Mouse (Mus musculus): ENCODE results near the gene Matn3. TPM values are rescaled to one million over a fixed set of nuclear protein-coding genes. Genes with fewer than 3 reads are reported as not detected.

The Matn3 gene
- polyA plus RNA-seq, 1 experiment, result not detected

GRCm38 (mm10) chr12:8912860-8913685 is 34.7 kb upstream of the Matn3 start:
- TF ChIP-seq POLR2A (IDR thresholded peaks at IDR 0.05; ENCODE audit: borderline replicate concordance, insufficient read depth, low read length), result no peak
- TF ChIP-seq CTCF (IDR thresholded peaks at IDR 0.05; ENCODE audit: borderline replicate concordance, insufficient read depth, low read depth, low read length), result no peak
- Histone ChIP-seq H3K27me3 (ENCODE audit: control insufficient read depth, insufficient read depth, low read length) (no peaks in the 10 kb centered on the region), H3K4me1 (ENCODE audit: control insufficient read depth, insufficient read depth, low read length) (peaks cover 19% of the 10 kb centered on the region), H3K4me3 (replicated peaks; ENCODE audit: insufficient read depth, low read depth, low read length) (no peak overlapping the region), H3K27ac (ENCODE audit: insufficient read depth, low read length) (no peak overlapping the region)
- 32% methylated on average over 16 of the region's 16 CpGs for WGBS
- DNase-seq, result peak in 1 of 2 experiments; percentile 23

- Histone ChIP-seq H3K27ac (ENCODE audit: insufficient read depth, low read length) (no peak overlapping the region), H3K27me3 (ENCODE audit: control insufficient read depth, insufficient read depth, low read length) (no peaks in the 10 kb centered on the region), H3K4me1 (ENCODE audit: control insufficient read depth, insufficient read depth, low read length) (peaks cover 19% of the 10 kb centered on the region), H3K4me3 (replicated peaks; ENCODE audit: insufficient read depth, low read depth, low read length) (no peak overlapping the region)
- DNase-seq, result peak; percentile 40 to 60
- WGBS, result 44% methylated on average over 9 of the region's 9 CpGs
- TF ChIP-seq CTCF (IDR thresholded peaks at IDR 0.05; ENCODE audit: borderline replicate concordance, insufficient read depth, low read depth, low read length), result no peak
- TF ChIP-seq POLR2A (IDR thresholded peaks at IDR 0.05; ENCODE audit: borderline replicate concordance, insufficient read depth, low read length), result no peak
Measured at GRCm38 (mm10) chr12:8913701-8914340, 33.9 kb upstream of the Matn3 start.

- H3K27ac ChIP-seq (ENCODE audit: insufficient read depth, low read length), result no peak overlapping the region; the same call in 1 of the 2 replicates
- DNase-seq, result peak; percentile 41 to 47
- H3K4me3 ChIP-seq (replicated peaks; ENCODE audit: insufficient read depth, low read depth, low read length), result no peak overlapping the region
- no peaks in the 10 kb centered on the region for H3K27me3 ChIP-seq (ENCODE audit: control insufficient read depth, insufficient read depth, low read length)
- TF ChIP-seq POLR2A (IDR thresholded peaks at IDR 0.05; ENCODE audit: borderline replicate concordance, insufficient read depth, low read length) (no peak), CTCF (IDR thresholded peaks at IDR 0.05; ENCODE audit: borderline replicate concordance, insufficient read depth, low read depth, low read length) (no peak)
- 14% methylated on average over 5 of the region's 5 CpGs for WGBS
- peaks cover 19% of the 10 kb centered on the region for H3K4me1 ChIP-seq (ENCODE audit: control insufficient read depth, insufficient read depth, low read length)
Measured at GRCm38 (mm10) chr12:8916378-8916777, 31.4 kb upstream of the Matn3 start.

- Histone ChIP-seq H3K4me3 (replicated peaks; ENCODE audit: insufficient read depth, low read depth, low read length) (no peak overlapping the region), H3K4me1 (ENCODE audit: control insufficient read depth, insufficient read depth, low read length) (peaks cover 5% of the 10 kb centered on the region), H3K27ac (ENCODE audit: insufficient read depth, low read length) (no peak overlapping the region), H3K27me3 (ENCODE audit: control insufficient read depth, insufficient read depth, low read length) (no peaks in the 10 kb centered on the region)
- 96% methylated on average over 3 of the region's 3 CpGs for WGBS
- no peak for DNase-seq
- TF ChIP-seq CTCF (IDR thresholded peaks at IDR 0.05; ENCODE audit: borderline replicate concordance, insufficient read depth, low read depth, low read length) (no peak), POLR2A (IDR thresholded peaks at IDR 0.05; ENCODE audit: borderline replicate concordance, insufficient read depth, low read length) (no peak)
Measured at GRCm38 (mm10) chr12:8919231-8919630, 28.5 kb upstream of the Matn3 start.

DNA sequence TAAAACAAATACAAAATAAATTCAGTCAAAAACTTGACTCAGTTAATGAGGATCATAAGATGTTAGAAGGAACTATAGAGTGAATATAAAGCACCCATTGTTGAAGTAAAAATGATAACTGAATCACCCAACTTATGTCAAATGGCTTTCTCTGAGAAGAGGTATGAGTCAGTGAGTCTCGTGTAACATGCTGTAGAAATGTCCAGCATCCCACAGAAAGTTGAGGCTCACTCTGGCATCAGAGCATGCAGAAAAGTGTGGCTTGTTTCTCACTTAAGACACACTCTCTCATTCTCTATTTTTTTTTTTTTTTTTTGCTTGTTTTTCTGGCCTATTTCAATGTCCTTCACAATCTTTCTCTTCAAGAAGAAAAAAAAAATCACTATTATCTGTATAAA is 26.7 kb upstream of the Matn3 start:
- no peaks in the 10 kb centered on the region for H3K27me3 ChIP-seq (ENCODE audit: control insufficient read depth, insufficient read depth, low read length)
- H3K4me1 ChIP-seq (ENCODE audit: control insufficient read depth, insufficient read depth, low read length), result peaks cover 8% of the 10 kb centered on the region
- no peak for DNase-seq
- TF ChIP-seq CTCF (IDR thresholded peaks at IDR 0.05; ENCODE audit: borderline replicate concordance, insufficient read depth, low read depth, low read length) (no peak), POLR2A (IDR thresholded peaks at IDR 0.05; ENCODE audit: borderline replicate concordance, insufficient read depth, low read length) (no peak)
- no peak overlapping the region for H3K27ac ChIP-seq (ENCODE audit: insufficient read depth, low read length)
- WGBS, result 13% methylated on average over 1 of the region's 1 CpGs
- H3K4me3 ChIP-seq (replicated peaks; ENCODE audit: insufficient read depth, low read depth, low read length), result no peak overlapping the region

- Histone ChIP-seq H3K27ac (ENCODE audit: insufficient read depth, low read length) (peak within 1 kb of the TSS; percentile 90), H3K4me1 (ENCODE audit: control insufficient read depth, insufficient read depth, low read length) (peaks cover 4% of the 10 kb centered on the region; the same call in 1 of the 2 replicates), H3K4me3 (replicated peaks; ENCODE audit: insufficient read depth, low read depth, low read length) (peak within 1 kb of the TSS; percentile 93), H3K27me3 (ENCODE audit: control insufficient read depth, insufficient read depth, low read length) (no peaks in the 10 kb centered on the region)
- under 1% methylated on average over 73 of the region's 73 CpGs for WGBS
- DNase-seq, result peak; percentile 97 to 99
- TF ChIP-seq POLR2A (IDR thresholded peaks at IDR 0.05; ENCODE audit: borderline replicate concordance, insufficient read depth, low read length) (peak; percentile 87), CTCF (IDR thresholded peaks at IDR 0.05; ENCODE audit: borderline replicate concordance, insufficient read depth, low read depth, low read length) (no peak)
Measured at GRCm38 (mm10) chr12:8921394-8922368, 26.0 kb upstream of the Matn3 start, which contains the start of gene Laptm4a. Laptm4a (plus strand) TSS chr12:8921664.

All from cerebellum, adult 2 months (tissue).